28 mouse cellular contexts compared by ENCODE assay signal in genomic region chr12:116308612-116309011, GRCm38 (mm10). TPM values are rescaled to one million over a fixed set of nuclear protein-coding genes. Genes with fewer than 3 reads are reported as not detected.
"Had no signal": no experiment of that assay in that cellular context is flagged by ENCODE, and none has a peak within 500 bp of the region (broad histone marks: within the 10 kb centered on the region; RNA-seq: fewer than 3 reads in every experiment).

No protein-coding gene starts in this region.

- H3K27ac ChIP-seq: intestine, embryonic 15.5 days; kidney, embryonic 15.5 days; left cerebral cortex, adult 2 months; lung, embryonic 15.5 days; midbrain, embryonic 12.5 days; midbrain, embryonic 15.5 days; neural tube, embryonic 12.5 days; neural tube, embryonic 15.5 days; stomach, postnatal 0 days had no signal

- H3K9ac ChIP-seq: intestine, embryonic 15.5 days; kidney, embryonic 15.5 days; lung, embryonic 15.5 days; midbrain, embryonic 12.5 days; midbrain, embryonic 15.5 days; neural tube, embryonic 12.5 days; neural tube, embryonic 15.5 days had no signal

- H3K36me3 ChIP-seq: intestine, embryonic 15.5 days; kidney, embryonic 15.5 days; lung, embryonic 15.5 days; midbrain, embryonic 12.5 days; midbrain, embryonic 15.5 days; neural tube, embryonic 12.5 days; neural tube, embryonic 15.5 days had no signal

- H3K4me1 ChIP-seq: intestine, embryonic 15.5 days; kidney, embryonic 15.5 days; lung, embryonic 15.5 days; midbrain, embryonic 12.5 days; midbrain, embryonic 15.5 days; neural tube, embryonic 12.5 days; neural tube, embryonic 15.5 days had no signal

- H3K27me3 ChIP-seq: intestine, embryonic 15.5 days; kidney, embryonic 15.5 days; lung, embryonic 15.5 days; midbrain, embryonic 12.5 days; midbrain, embryonic 15.5 days; neural tube, embryonic 12.5 days; neural tube, embryonic 15.5 days had no signal

- H3K9me3 ChIP-seq: intestine, embryonic 15.5 days; kidney, embryonic 15.5 days; lung, embryonic 15.5 days; midbrain, embryonic 12.5 days; midbrain, embryonic 15.5 days; neural tube, embryonic 12.5 days; neural tube, embryonic 15.5 days had no signal

- H3K4me2 ChIP-seq: intestine, embryonic 15.5 days; kidney, embryonic 15.5 days; lung, embryonic 15.5 days; midbrain, embryonic 12.5 days; midbrain, embryonic 15.5 days; neural tube, embryonic 12.5 days; neural tube, embryonic 15.5 days had no signal

- H3K4me3 ChIP-seq: intestine, embryonic 15.5 days; kidney, embryonic 15.5 days; left cerebral cortex, adult 2 months; lung, embryonic 15.5 days; midbrain, embryonic 12.5 days; midbrain, embryonic 15.5 days; neural tube, embryonic 12.5 days; neural tube, embryonic 15.5 days had no signal

- DNase-seq: kidney, adult 11 months; kidney, adult 8-10 months; kidney, postnatal 10 days; kidney, postnatal 36 days; layer of hippocampus, postnatal 36 days; lung, adult 18-20 months; lung, postnatal 10 days; lung, postnatal 36 days; right cerebral cortex, adult 18-20 months; right cerebral cortex, postnatal 14 days; right cerebral cortex, postnatal 4 days; thymus, adult 2 months; thymus, postnatal 14 days; thymus, postnatal 4 days had no signal

- ATAC-seq: intestine, embryonic 15.5 days; midbrain, embryonic 15.5 days had no signal

RNA-seq across cellular contexts. Expression of gene Gm11027, which starts 33.4 kb away (rescaled TPM):
- total RNA-seq: layer of hippocampus, postnatal 36 days; left cerebral cortex, adult 2 months; left cerebral cortex, postnatal 10 days; left cerebral cortex, postnatal 36 days had no signal
- polyA plus RNA-seq: intestine, embryonic 15.5 days; kidney, embryonic 15.5 days; limb, embryonic 11.5 days; limb, embryonic 14.5 days; lung, embryonic 15.5 days; midbrain, embryonic 12.5 days; midbrain, embryonic 15.5 days; neural tube, embryonic 12.5 days; neural tube, embryonic 15.5 days; stomach, embryonic 14.5 days; stomach, postnatal 0 days; thymus, adult 2 months had no signal
